Mouse (Mus musculus): ENCODE data around the gene Pltp.

The Pltp gene

GRCm38 (mm10) chr2:164857101-164857821 lies at the start of gene Pltp:
Pltp (minus strand) TSS chr2:164857711.
- DNase-seq (ENCODE audit: extremely low spot score, low spot score), result peak; percentile 83

GRCm38 (mm10) chr2:164906071-164906470 lies 48.6 kb upstream of the Pltp start:
- no peak for DNase-seq (ENCODE audit: extremely low spot score, low spot score)

- no peak for DNase-seq (ENCODE audit: extremely low spot score, low spot score)
Measured at GRCm38 (mm10) chr2:164903496-164903895, 46.0 kb upstream of the Pltp start.

GRCm38 (mm10) chr2:164901380-164901779 lies 43.9 kb upstream of the Pltp start:
- DNase-seq (ENCODE audit: extremely low spot score, low spot score), result no peak

GRCm38 (mm10) chr2:164899723-164900459 lies 42.4 kb upstream of the Pltp start:
- no peak for DNase-seq (ENCODE audit: extremely low spot score, low spot score)

- DNase-seq (ENCODE audit: extremely low spot score, low spot score), result no peak
Measured at GRCm38 (mm10) chr2:164899034-164899433, 41.5 kb upstream of the Pltp start.

GRCm38 (mm10) chr2:164898008-164898407 lies 40.5 kb upstream of the Pltp start:
- DNase-seq (ENCODE audit: extremely low spot score, low spot score), result no peak

- no peak for DNase-seq (ENCODE audit: extremely low spot score, low spot score)
Measured at GRCm38 (mm10) chr2:164895885-164896284, 38.4 kb upstream of the Pltp start.

GRCm38 (mm10) chr2:164894644-164895043 lies 37.1 kb upstream of the Pltp start:
- no peak for DNase-seq (ENCODE audit: extremely low spot score, low spot score)

- no peak for DNase-seq (ENCODE audit: extremely low spot score, low spot score)
Measured at GRCm38 (mm10) chr2:164894048-164894447, 36.5 kb upstream of the Pltp start.

- DNase-seq (ENCODE audit: extremely low spot score, low spot score), result no peak
Measured at GRCm38 (mm10) chr2:164892696-164893216, 35.2 kb upstream of the Pltp start.

GRCm38 (mm10) chr2:164891908-164892695 lies 34.6 kb upstream of the Pltp start:
- no peak for DNase-seq (ENCODE audit: extremely low spot score, low spot score)

- DNase-seq (ENCODE audit: extremely low spot score, low spot score), result no peak
Measured at GRCm38 (mm10) chr2:164891056-164891834, 33.7 kb upstream of the Pltp start.

GRCm38 (mm10) chr2:164890411-164891049 lies 33.0 kb upstream of the Pltp start:
- DNase-seq (ENCODE audit: extremely low spot score, low spot score), result no peak

- DNase-seq (ENCODE audit: extremely low spot score, low spot score), result no peak
Measured at GRCm38 (mm10) chr2:164889960-164890359, 32.4 kb upstream of the Pltp start.

GRCm38 (mm10) chr2:164888996-164889395 lies 31.5 kb upstream of the Pltp start:
- DNase-seq (ENCODE audit: extremely low spot score, low spot score), result no peak

- no peak for DNase-seq (ENCODE audit: extremely low spot score, low spot score)
Measured at GRCm38 (mm10) chr2:164886617-164887016, 29.1 kb upstream of the Pltp start.

- DNase-seq (ENCODE audit: extremely low spot score, low spot score), result no peak
Measured at GRCm38 (mm10) chr2:164885788-164886187, 28.3 kb upstream of the Pltp start.

GRCm38 (mm10) chr2:164882619-164883018 lies 25.1 kb upstream of the Pltp start:
- DNase-seq (ENCODE audit: extremely low spot score, low spot score), result no peak

- peak; percentile 97 for DNase-seq (ENCODE audit: extremely low spot score, low spot score)
Measured at GRCm38 (mm10) chr2:164879568-164880277, 22.2 kb upstream of the Pltp start.

Measured in neural tube, embryonic 10.5 days (tissue).